Mouse (Mus musculus) heart, adult 2 months (tissue): ENCODE data around the gene Zglp1. TPM values are rescaled to one million over a fixed set of nuclear protein-coding genes. Genes with fewer than 3 reads are reported as not detected.

ENCODE experiments used
- DNase-seq, 2 experiments: peaks; one replicate each; pipeline ENCODE4 v3.0.0; 2021
- H3K27ac ChIP-seq: fragments of 200-600 bp; 2 replicates; pipeline ENCODE4 v1.8.1; 2022
- H3K27me3 ChIP-seq: fragments of 200-500 bp; 2 replicates; pipeline ENCODE4 v1.6.1; 2012; ENCODE audit warnings: mild to moderate bottlenecking, low read length, inconsistent platforms, mixed read lengths; ENCODE audit not compliant: control insufficient read depth, insufficient read depth
- H3K36me3 ChIP-seq: fragments of 200-500 bp; 2 replicates; pipeline ENCODE4 v1.6.1; 2012; ENCODE audit warnings: low read length, inconsistent platforms; ENCODE audit not compliant: control insufficient read depth, insufficient read depth
- H3K4me1 ChIP-seq: fragments of 200-500 bp; 2 replicates; pipeline ENCODE4 v1.6.1; 2011; ENCODE audit warnings: low read length; ENCODE audit not compliant: control insufficient read depth, insufficient read depth
- H3K4me3 ChIP-seq: fragments of 200-600 bp; 2 replicates; pipeline ENCODE4 v1.8.1; 2022
- H3K79me2 ChIP-seq: fragments of 200-500 bp; replicated peaks from 2 replicates; pipeline ENCODE4 v1.6.1; 2012; ENCODE audit warnings: mild to moderate bottlenecking, inconsistent platforms, low read length, moderate library complexity, mixed read lengths; ENCODE audit not compliant: control insufficient read depth, insufficient read depth
- H3K9ac ChIP-seq: fragments of 200-500 bp; 2 replicates; pipeline ENCODE4 v1.6.1; 2012; ENCODE audit warnings: low read depth, mild to moderate bottlenecking, control low read depth, inconsistent platforms, low read length, mixed read lengths
- CTCF ChIP-seq: fragments of 200-600 bp; IDR thresholded peaks from 2 replicates; pipeline ENCODE4 v1.8.1; 2022; ENCODE audit warnings: antibody characterized with exemption, mild to moderate bottlenecking, moderate library complexity
- EP300 ChIP-seq: fragments of 200-500 bp; IDR thresholded peaks from 2 replicates; pipeline ENCODE4 v1.6.1; 2011; ENCODE audit warnings: low read depth, low read length, control low read depth; ENCODE audit not compliant: insufficient read depth
- POLR2A ChIP-seq: fragments of 200-500 bp; IDR thresholded peaks from 2 replicates; pipeline ENCODE4 v1.6.1; 2011; ENCODE audit warnings: mild to moderate bottlenecking, low read depth, low read length, control low read depth; ENCODE audit not compliant: insufficient read depth
- WGBS: fragments of 180-500 bp; shearing (Covaris S2); methylation state at CpG from one replicate; pipeline ENCODE4 v1.1.7; 2018; 5-methylcytosine and 5-hydroxymethylcytosine counted together
- intact Hi-C: fragments of 180-260 bp; cut with DNase I; formaldehyde crosslinking; loops from one replicate; pipeline ENCODE4 v1.15.1; 2025
- polyA plus RNA-seq: library from polyadenylated mRNA; depleted of rRNA; stranded (reverse); fragments of >200 nt; gene quantifications from 2 replicates; pipeline ENCODE4 v1.2.3, GENCODE M21; 2012
- total RNA-seq, 2 experiments: library from RNA; stranded (reverse); gene quantifications; 2 replicates each; pipeline ENCODE4 v1.2.3; 2021

Zglp1 gene
- total and polyA plus RNA-seq, 3 experiments = not detected

GRCm38 (mm10) chr9:21105760-21106564, 39.1 kb upstream of the Zglp1 start:
- TF ChIP-seq POLR2A (no peak), EP300 (no peak), CTCF (no peak)
- H3K36me3 ChIP-seq = no peaks in the 10 kb centered on the region
- DNase-seq = no peak
- H3K9ac ChIP-seq = no peak overlapping the region
- no peaks in the 10 kb centered on the region for H3K27me3 ChIP-seq
- H3K4me3 ChIP-seq = no peak overlapping the region
- intact Hi-C loops = no loop called here
- H3K27ac ChIP-seq = no peak overlapping the region
- no peaks in the 10 kb centered on the region for H3K4me1 ChIP-seq
- H3K79me2 ChIP-seq = no peaks in the 10 kb centered on the region
- 65% methylated on average over 5 of the region's 5 CpGs for WGBS

- H3K27ac ChIP-seq = no peak overlapping the region
- no peaks in the 10 kb centered on the region for H3K36me3 ChIP-seq
- no peak overlapping the region for H3K9ac ChIP-seq
- no peaks in the 10 kb centered on the region for H3K27me3 ChIP-seq
- no peak for DNase-seq
- no peaks in the 10 kb centered on the region for H3K79me2 ChIP-seq
- intact Hi-C loops = no loop called here
- H3K4me1 ChIP-seq = no peaks in the 10 kb centered on the region
- 90% methylated on average over 6 of the region's 6 CpGs for WGBS
- TF ChIP-seq POLR2A = no peak
- no peak for TF ChIP-seq EP300
- TF ChIP-seq CTCF = no peak
- H3K4me3 ChIP-seq = no peak overlapping the region
Measured at GRCm38 (mm10) chr9:21104814-21105213, 37.9 kb upstream of the Zglp1 start.

DNA sequence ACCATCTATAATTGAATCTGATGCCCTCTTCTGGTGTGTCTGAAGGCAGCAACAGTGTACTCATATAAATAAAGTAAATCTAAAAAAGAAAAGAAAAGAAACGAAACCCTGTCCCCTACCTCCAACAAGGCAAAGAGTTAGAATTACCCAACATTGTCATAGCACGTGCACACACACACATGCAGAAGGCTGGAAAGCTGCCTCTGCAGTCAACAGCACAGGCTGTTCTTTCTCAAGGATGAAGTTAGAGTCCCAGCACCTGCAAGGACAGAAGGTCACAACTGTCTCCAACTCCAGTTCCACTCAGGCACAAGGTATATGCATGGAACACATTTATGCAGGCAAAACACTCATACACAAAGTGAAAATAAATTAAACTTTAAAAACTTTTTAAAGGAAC, 35.2 kb upstream of the Zglp1 start:
- intact Hi-C loops = no loop called here
- no peaks in the 10 kb centered on the region for H3K27me3 ChIP-seq
- 92% methylated on average over 2 of the region's 2 CpGs for WGBS
- no peak for DNase-seq
- no peak overlapping the region for H3K27ac ChIP-seq
- no peak overlapping the region for H3K4me3 ChIP-seq
- no peaks in the 10 kb centered on the region for H3K36me3 ChIP-seq
- TF ChIP-seq EP300 (no peak), CTCF (no peak), POLR2A (no peak)
- no peak overlapping the region for H3K9ac ChIP-seq
- H3K4me1 ChIP-seq = peaks cover 2% of the 10 kb centered on the region; the same call in 1 of the 2 replicates
- H3K79me2 ChIP-seq = no peaks in the 10 kb centered on the region

- TF ChIP-seq POLR2A (no peak), CTCF (no peak), EP300 (no peak)
- Histone ChIP-seq H3K4me1 (peaks cover 2% of the 10 kb centered on the region; the same call in 1 of the 2 replicates), H3K36me3 (no peaks in the 10 kb centered on the region), H3K9ac (no peak overlapping the region), H3K27ac (no peak overlapping the region), H3K79me2 (no peaks in the 10 kb centered on the region), H3K27me3 (no peaks in the 10 kb centered on the region), H3K4me3 (no peak overlapping the region)
- intact Hi-C loops = no loop called here
- DNase-seq = no peak
- WGBS = 34% methylated on average over 15 of the region's 15 CpGs
Measured at GRCm38 (mm10) chr9:21100447-21101161, 33.7 kb upstream of the Zglp1 start.

GRCm38 (mm10) chr9:21097793-21098192, 30.9 kb upstream of the Zglp1 start:
- Histone ChIP-seq H3K36me3 (no peaks in the 10 kb centered on the region), H3K4me3 (no peak overlapping the region), H3K79me2 (no peaks in the 10 kb centered on the region), H3K27me3 (no peaks in the 10 kb centered on the region), H3K27ac (no peak overlapping the region), H3K4me1 (peaks cover 2% of the 10 kb centered on the region; the same call in 1 of the 2 replicates), H3K9ac (no peak overlapping the region)
- intact Hi-C loops = no loop called here
- WGBS = 56% methylated on average over 8 of the region's 8 CpGs
- no peak for DNase-seq
- no peak for TF ChIP-seq CTCF
- no peak for TF ChIP-seq EP300
- TF ChIP-seq POLR2A = no peak

- Histone ChIP-seq H3K4me3 (no peak overlapping the region), H3K4me1 (peaks cover 4% of the 10 kb centered on the region), H3K27me3 (no peaks in the 10 kb centered on the region), H3K36me3 (no peaks in the 10 kb centered on the region), H3K27ac (no peak overlapping the region), H3K79me2 (no peaks in the 10 kb centered on the region), H3K9ac (no peak overlapping the region)
- intact Hi-C loops = no loop called here
- DNase-seq = no peak
- WGBS = 90% methylated on average over 4 of the region's 4 CpGs
- TF ChIP-seq EP300 = no peak
- no peak for TF ChIP-seq POLR2A
- TF ChIP-seq CTCF = no peak
Measured at GRCm38 (mm10) chr9:21095958-21096357, 29.1 kb upstream of the Zglp1 start.
